Mouse (Mus musculus) spleen, adult 2 months (tissue): ENCODE data around the gene Dnase2b.

ENCODE experiments used
- CTCF ChIP-seq: fragments of 200-500 bp; IDR thresholded peaks from 2 replicates; pipeline ENCODE4 v1.5.1; 2011; ENCODE audit warnings: mild to moderate bottlenecking, inconsistent platforms; ENCODE audit not compliant: insufficient read depth, insufficient read length, insufficient replicate concordance; ENCODE audit errors: extremely low read depth
- POLR2A ChIP-seq: fragments of 200-500 bp; IDR thresholded peaks from 2 replicates; pipeline ENCODE4 v1.6.1; 2011; ENCODE audit warnings: low read depth, low read length, inconsistent platforms

DNA sequence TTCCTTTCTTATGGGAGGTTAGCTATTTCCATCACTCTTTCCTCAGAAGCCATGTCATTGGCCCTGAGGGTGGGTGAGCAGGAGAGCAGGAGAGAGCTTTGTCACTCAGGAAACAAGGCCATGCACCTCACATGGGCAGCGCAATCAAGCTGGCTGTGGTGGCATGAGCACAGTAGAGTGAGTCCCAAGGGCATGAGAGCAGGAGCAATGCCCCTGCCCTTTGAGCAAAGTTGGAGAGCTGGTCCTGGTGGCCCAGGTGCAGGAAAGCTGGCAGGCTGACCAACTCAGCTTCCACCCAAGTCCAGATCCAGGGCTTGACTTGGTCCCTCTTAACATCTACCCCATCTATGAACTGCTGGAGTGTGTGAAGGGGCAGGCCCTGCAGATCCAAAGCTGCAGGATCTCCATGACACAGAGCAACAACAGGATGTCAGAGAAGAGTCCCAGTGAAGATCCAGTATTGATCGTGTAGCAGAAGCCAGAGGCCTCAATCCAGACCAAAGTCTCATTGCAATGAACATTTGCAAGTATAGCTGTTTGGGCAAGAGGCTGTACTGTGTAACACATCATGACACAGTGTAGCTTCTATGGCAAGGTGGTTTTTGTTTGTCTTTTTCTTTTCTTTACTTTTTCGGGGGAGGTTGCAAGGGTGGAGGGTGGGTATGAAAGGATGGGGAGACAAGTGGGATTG is 35.2 kb downstream of the Dnase2b start:
- TF ChIP-seq CTCF (no peak), POLR2A (no peak)
